ENCODE assay signal across 9 mouse cellular contexts in genomic region chr2:151008006-151008405, GRCm38 (mm10). TPM values are rescaled to one million over a fixed set of nuclear protein-coding genes. Genes with fewer than 3 reads are reported as not detected.
DNase-seq lines count a peak whose midpoint lies in the region; ATAC-seq and TF ChIP-seq lines count a peak whose summit lies in the region.
"Had no signal": no experiment of that assay in that cellular context is flagged by ENCODE, and none has a peak within 500 bp of the region (broad histone marks: within the 10 kb centered on the region; RNA-seq: fewer than 3 reads in every experiment).

No protein-coding gene starts in this region.

- no peak for ATAC-seq in heart, embryonic 16.5 days (replicated peaks; ENCODE audit: extremely low read depth, insufficient read depth, low FRiP score)
- no peak for ATAC-seq in hindbrain, embryonic 14.5 days (ENCODE audit: low FRiP score)
- no peak for ATAC-seq in midbrain, embryonic 13.5 days

- H3K4me1 ChIP-seq in heart, embryonic 16.5 days (ENCODE audit: control insufficient read depth, insufficient read depth, low read length), result no peaks in the 10 kb centered on the region
- H3K4me1 ChIP-seq in bone marrow macrophage, adult 2 months (ENCODE audit: control insufficient read depth, insufficient read depth, low read length), result peaks cover 10% of the 10 kb centered on the region; the same call in 1 of the 2 replicates
- H3K4me1 ChIP-seq in hindbrain, embryonic 14.5 days (replicated peaks; ENCODE audit: control insufficient read depth, insufficient read depth, low read length), result 0 out of 2 replicates have a peak, but pooled peaks cover 6% of the 10 kb centered on the region
- H3K4me1 ChIP-seq in midbrain, embryonic 13.5 days (replicated peaks), result peaks cover 20% of the 10 kb centered on the region

- 0 out of 2 replicates have a peak, but pooled peaks cover 6% of the 10 kb centered on the region for H3K27me3 ChIP-seq in heart, embryonic 16.5 days (ENCODE audit: control insufficient read depth, insufficient read depth, low read length)
- no peaks in the 10 kb centered on the region for H3K27me3 ChIP-seq in hindbrain, embryonic 14.5 days (ENCODE audit: control insufficient read depth, insufficient read depth, low read length)
- H3K27me3 ChIP-seq in midbrain, embryonic 13.5 days, result no peaks in the 10 kb centered on the region

- H3K36me3 ChIP-seq in heart, embryonic 16.5 days (ENCODE audit: control insufficient read depth, insufficient read depth), result no peaks in the 10 kb centered on the region
- no peaks in the 10 kb centered on the region for H3K36me3 ChIP-seq in hindbrain, embryonic 14.5 days (replicated peaks; ENCODE audit: control insufficient read depth, insufficient read depth)
- H3K36me3 ChIP-seq in midbrain, embryonic 13.5 days, result no peaks in the 10 kb centered on the region

- no peak for DNase-seq in heart, adult 18-20 months
- no peak for DNase-seq in hindbrain, embryonic 14.5 days (ENCODE audit: low spot score)
- DNase-seq in gastrocnemius, adult 2 months, result no peak
- no peak for DNase-seq in cerebellum, adult 9-10 months
- DNase-seq in cerebellum, postnatal 14 days, result no peak
- DNase-seq: right cerebral cortex, postnatal 4 days had no signal

- no peak for TF ChIP-seq CTCF in bone marrow macrophage, adult 2 months (IDR thresholded peaks at IDR 0.05; ENCODE audit: low read depth, low read length)
- TF ChIP-seq CTCF in gastrocnemius, adult 2 months (IDR thresholded peaks at IDR 0.05), result no peak

- H3K4me2 ChIP-seq in heart, embryonic 16.5 days (ENCODE audit: low read depth, low read length), result peak overlapping the region; percentile 99
- H3K4me2 ChIP-seq in hindbrain, embryonic 14.5 days (replicated peaks), result peak overlapping the region; percentile 94
- H3K4me2 ChIP-seq in midbrain, embryonic 13.5 days (replicated peaks), result peak overlapping the region; percentile 92

- no peak overlapping the region for H3K27ac ChIP-seq in heart, embryonic 16.5 days (ENCODE audit: low read length)
- no peak overlapping the region for H3K27ac ChIP-seq in bone marrow macrophage, adult 2 months (ENCODE audit: insufficient read depth, low read depth, low read length)
- no peak overlapping the region for H3K27ac ChIP-seq in hindbrain, embryonic 14.5 days
- no peak overlapping the region for H3K27ac ChIP-seq in midbrain, embryonic 13.5 days
- no peak overlapping the region for H3K27ac ChIP-seq in gastrocnemius, adult 2 months

- WGBS in heart, embryonic 16.5 days, result 45% methylated on average over 6 of the region's 6 CpGs
- 42% methylated on average over 6 of the region's 6 CpGs for WGBS in hindbrain, embryonic 14.5 days
- 46% methylated on average over 6 of the region's 6 CpGs for WGBS in midbrain, embryonic 13.5 days

- peak overlapping the region; percentile 77 for H3K4me3 ChIP-seq in heart, embryonic 16.5 days (ENCODE audit: low read length)
- H3K4me3 ChIP-seq in bone marrow macrophage, adult 2 months (ENCODE audit: insufficient read depth, low read length), result peak overlapping the region; percentile 68
- peak overlapping the region; percentile 70 for H3K4me3 ChIP-seq in hindbrain, embryonic 14.5 days (replicated peaks; ENCODE audit: low read length)
- H3K4me3 ChIP-seq in midbrain, embryonic 13.5 days (replicated peaks), result peak overlapping the region; percentile 74
- no peak overlapping the region; the same call in 1 of the 2 replicates for H3K4me3 ChIP-seq in gastrocnemius, adult 2 months

- H3K9ac ChIP-seq in heart, embryonic 16.5 days (ENCODE audit: low read length), result peak overlapping the region; percentile 80
- peak overlapping the region; percentile 75; the same call in 1 of the 2 replicates for H3K9ac ChIP-seq in hindbrain, embryonic 14.5 days
- peak overlapping the region; percentile 80 for H3K9ac ChIP-seq in midbrain, embryonic 13.5 days (replicated peaks)

- H3K9me3 ChIP-seq in heart, embryonic 16.5 days (replicated peaks; ENCODE audit: control insufficient read depth, low read length), result no peaks in the 10 kb centered on the region
- no peaks in the 10 kb centered on the region for H3K9me3 ChIP-seq in hindbrain, embryonic 14.5 days (ENCODE audit: control insufficient read depth, low read length)
- H3K9me3 ChIP-seq in midbrain, embryonic 13.5 days, result no peaks in the 10 kb centered on the region

- TF ChIP-seq POLR2A in bone marrow macrophage, adult 2 months (IDR thresholded peaks at IDR 0.05; ENCODE audit: borderline replicate concordance, low read depth, low read length), result no peak

- intact Hi-C loops in gastrocnemius, adult 2 months (cut with DNase I), result no loop called here

RNA-seq across cellular contexts. Expression of gene Ninl, which starts 31.2 kb away (rescaled TPM):
- polyA plus RNA-seq in heart, embryonic 16.5 days (2015; fragmentation: Nextera tagmentation; extraction: Ambion mirVana), result 3.2 TPM in 2 replicates
- 1 to 10 TPM; 2.3 to 3.3 TPM for total RNA-seq in heart, adult 18-20 months (2021)
- 1.9 and 4.6 TPM in 2 replicates for polyA plus RNA-seq in bone marrow macrophage, adult 2 months (2012; ENCODE audit: insufficient read depth, insufficient read length, missing spikeins)
- 4.3 and 4.7 TPM in 2 replicates for polyA plus RNA-seq in hindbrain, embryonic 14.5 days (2014; fragmentation: Nextera tagmentation; extraction: Ambion mirVana)
- polyA plus RNA-seq in midbrain, embryonic 13.5 days (2015; fragmentation: Nextera tagmentation; extraction: Ambion mirVana), result 6.9 and 7.0 TPM in 2 replicates
- total RNA-seq in gastrocnemius, adult 2 months (2021), result under 1 TPM; 0.50 to 0.51 TPM

RNA-seq across cellular contexts. Expression of gene Nanp, which starts 31.2 kb away (rescaled TPM):
- polyA plus RNA-seq in heart, embryonic 16.5 days (2015; fragmentation: Nextera tagmentation; extraction: Ambion mirVana), result 17.8 and 22.0 TPM in 2 replicates
- total RNA-seq in heart, adult 18-20 months (2021), result 1 to 10 TPM in 1 of 2 experiments, under 1 TPM in 1; 0.69 to 1.8 TPM
- 14.8 and 16.3 TPM in 2 replicates for polyA plus RNA-seq in bone marrow macrophage, adult 2 months (2012; ENCODE audit: insufficient read depth, insufficient read length, missing spikeins)
- 41.2 and 43.0 TPM in 2 replicates for polyA plus RNA-seq in hindbrain, embryonic 14.5 days (2014; fragmentation: Nextera tagmentation; extraction: Ambion mirVana)
- 32.8 and 36.5 TPM in 2 replicates for polyA plus RNA-seq in midbrain, embryonic 13.5 days (2015; fragmentation: Nextera tagmentation; extraction: Ambion mirVana)
- total RNA-seq in gastrocnemius, adult 2 months (2021), result 1 to 10 TPM; 2.6 to 3.8 TPM
